Mouse (Mus musculus): ENCODE measurements around the gene Nub1. TPM values are rescaled to one million over a fixed set of nuclear protein-coding genes. Genes with fewer than 3 reads are reported as not detected.

The Nub1 gene
- polyA plus RNA-seq, 1 experiment from 2014 or later, result 36.8 TPM

DNA sequence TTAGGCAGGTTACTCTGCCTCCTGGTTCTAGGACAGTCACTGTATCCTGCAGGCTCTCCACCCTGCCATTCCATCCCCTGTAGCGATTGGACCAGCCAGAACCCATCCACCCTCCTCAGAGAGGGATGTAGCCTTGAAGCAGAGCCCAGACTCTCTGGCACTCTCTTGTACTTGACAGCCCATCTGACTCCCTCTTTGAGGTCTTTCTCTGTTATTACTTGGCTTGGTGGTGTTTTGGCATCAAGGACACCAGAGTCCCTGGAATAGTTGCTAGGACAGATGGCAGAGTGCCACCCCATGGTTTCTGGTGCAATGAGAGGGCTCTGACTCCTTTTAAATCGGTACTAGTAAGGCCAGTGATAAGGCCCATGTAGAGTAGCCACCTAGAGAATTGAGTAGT, 27.9 kb downstream of the Nub1 start:
- no peak overlapping the region for H3K4me2 ChIP-seq
- H3K9me3 ChIP-seq (ENCODE audit: control insufficient read depth, low read length), result no peaks in the 10 kb centered on the region
- WGBS, result 82% methylated on average over 2 of the region's 2 CpGs
- no peaks in the 10 kb centered on the region for H3K4me1 ChIP-seq (ENCODE audit: control insufficient read depth, insufficient read depth, low read length)
- no peak for ATAC-seq (ENCODE audit: low FRiP score)
- H3K27ac ChIP-seq (ENCODE audit: low read depth, low read length), result no peak overlapping the region
- no peaks in the 10 kb centered on the region for H3K27me3 ChIP-seq (ENCODE audit: control insufficient read depth, insufficient read depth, low read length)
- no peak overlapping the region for H3K4me3 ChIP-seq (ENCODE audit: low read depth, low read length)
- peaks cover under 1% of the 10 kb centered on the region; the same call in 1 of the 2 replicates for H3K36me3 ChIP-seq (ENCODE audit: control insufficient read depth, insufficient read depth, low read length)
- DNase-seq (ENCODE audit: low spot score, missing footprints), result peak; percentile 69
- H3K9ac ChIP-seq (ENCODE audit: low read length), result no peak overlapping the region

DNA sequence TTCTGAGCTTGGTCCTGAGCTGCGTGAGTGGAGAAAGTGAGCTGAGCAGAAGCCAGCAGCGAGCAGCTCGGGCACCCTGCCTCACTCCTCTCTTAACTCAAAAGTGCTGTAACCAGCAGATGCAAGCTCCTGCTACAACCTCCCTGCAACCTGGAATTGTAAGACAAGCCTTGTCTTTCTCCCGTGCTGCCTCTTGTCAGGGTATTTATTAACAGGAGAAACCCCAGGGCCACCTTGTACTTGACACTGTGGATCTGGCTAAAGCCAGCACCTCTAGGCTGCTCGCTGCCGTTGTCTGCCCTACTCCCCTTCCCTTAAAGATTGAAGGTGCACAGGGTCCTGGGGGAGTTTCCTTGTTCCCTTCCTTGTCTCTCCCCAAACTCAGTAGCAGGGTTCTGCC, 28.7 kb downstream of the Nub1 start:
- H3K36me3 ChIP-seq (ENCODE audit: control insufficient read depth, insufficient read depth, low read length), result no peaks in the 10 kb centered on the region
- H3K4me2 ChIP-seq, result no peak overlapping the region
- no peaks in the 10 kb centered on the region for H3K9me3 ChIP-seq (ENCODE audit: control insufficient read depth, low read length)
- ATAC-seq (ENCODE audit: low FRiP score) (no peak), DNase-seq (ENCODE audit: low spot score, missing footprints) (no peak)
- no peak overlapping the region for H3K9ac ChIP-seq (ENCODE audit: low read length)
- H3K4me3 ChIP-seq (ENCODE audit: low read depth, low read length), result no peak overlapping the region
- WGBS, result 90% methylated on average over 6 of the region's 6 CpGs
- no peaks in the 10 kb centered on the region for H3K27me3 ChIP-seq (ENCODE audit: control insufficient read depth, insufficient read depth, low read length)
- no peaks in the 10 kb centered on the region for H3K4me1 ChIP-seq (ENCODE audit: control insufficient read depth, insufficient read depth, low read length)
- H3K27ac ChIP-seq (ENCODE audit: low read depth, low read length), result no peak overlapping the region

GRCm38 (mm10) chr5:24718076-24718475, 32.7 kb downstream of the Nub1 start:
- 95% methylated on average over 6 of the region's 6 CpGs for WGBS
- DNase-seq (ENCODE audit: low spot score, missing footprints), result peak; percentile 51
- H3K4me2 ChIP-seq, result no peak overlapping the region

DNA sequence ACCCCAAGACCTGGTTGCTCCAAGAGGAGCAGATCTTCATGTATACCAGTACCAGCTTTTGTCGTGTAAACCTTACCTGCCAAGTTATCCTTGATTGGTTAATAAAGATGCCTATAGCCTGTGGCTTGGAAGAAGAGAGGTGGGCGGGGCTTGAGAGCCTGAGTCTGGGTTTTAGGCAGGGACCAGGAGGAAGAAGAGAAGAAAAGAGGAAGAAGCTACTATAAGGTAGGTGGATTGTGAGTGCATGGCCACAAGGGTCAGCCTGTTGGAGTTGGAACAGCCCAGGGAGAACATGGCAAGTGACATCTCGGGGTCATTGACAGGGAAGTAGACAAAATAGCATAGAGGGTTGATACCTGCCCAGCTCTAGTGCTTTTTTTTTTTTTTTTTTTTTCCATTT, 34.5 kb downstream of the Nub1 start:
- Histone ChIP-seq H3K36me3 (ENCODE audit: control insufficient read depth, insufficient read depth, low read length) (no peaks in the 10 kb centered on the region), H3K4me1 (ENCODE audit: control insufficient read depth, insufficient read depth, low read length) (no peaks in the 10 kb centered on the region; the same call in none of the 2 replicates), H3K9ac (ENCODE audit: low read length) (no peak overlapping the region), H3K4me3 (ENCODE audit: low read depth, low read length) (no peak overlapping the region), H3K4me2 (no peak overlapping the region), H3K27me3 (ENCODE audit: control insufficient read depth, insufficient read depth, low read length) (no peaks in the 10 kb centered on the region), H3K9me3 (ENCODE audit: control insufficient read depth, low read length) (no peaks in the 10 kb centered on the region), H3K27ac (ENCODE audit: low read depth, low read length) (no peak overlapping the region)
- DNase-seq (ENCODE audit: low spot score, missing footprints), result no peak
- 83% methylated on average over 3 of the region's 3 CpGs for WGBS
- ATAC-seq (ENCODE audit: low FRiP score), result no peak

More at GRCm38 (mm10) chr5:24718076-24718475, 32.7 kb downstream of the Nub1 start:
- no peaks in the 10 kb centered on the region for H3K36me3 ChIP-seq (ENCODE audit: control insufficient read depth, insufficient read depth, low read length)
- H3K9me3 ChIP-seq (ENCODE audit: control insufficient read depth, low read length), result no peaks in the 10 kb centered on the region
- H3K4me1 ChIP-seq (ENCODE audit: control insufficient read depth, insufficient read depth, low read length), result no peaks in the 10 kb centered on the region
- H3K9ac ChIP-seq (ENCODE audit: low read length), result no peak overlapping the region
- H3K27me3 ChIP-seq (ENCODE audit: control insufficient read depth, insufficient read depth, low read length), result no peaks in the 10 kb centered on the region
- H3K27ac ChIP-seq (ENCODE audit: low read depth, low read length), result no peak overlapping the region
- H3K4me3 ChIP-seq (ENCODE audit: low read depth, low read length), result no peak overlapping the region
- no peak for ATAC-seq (ENCODE audit: low FRiP score)

DNA sequence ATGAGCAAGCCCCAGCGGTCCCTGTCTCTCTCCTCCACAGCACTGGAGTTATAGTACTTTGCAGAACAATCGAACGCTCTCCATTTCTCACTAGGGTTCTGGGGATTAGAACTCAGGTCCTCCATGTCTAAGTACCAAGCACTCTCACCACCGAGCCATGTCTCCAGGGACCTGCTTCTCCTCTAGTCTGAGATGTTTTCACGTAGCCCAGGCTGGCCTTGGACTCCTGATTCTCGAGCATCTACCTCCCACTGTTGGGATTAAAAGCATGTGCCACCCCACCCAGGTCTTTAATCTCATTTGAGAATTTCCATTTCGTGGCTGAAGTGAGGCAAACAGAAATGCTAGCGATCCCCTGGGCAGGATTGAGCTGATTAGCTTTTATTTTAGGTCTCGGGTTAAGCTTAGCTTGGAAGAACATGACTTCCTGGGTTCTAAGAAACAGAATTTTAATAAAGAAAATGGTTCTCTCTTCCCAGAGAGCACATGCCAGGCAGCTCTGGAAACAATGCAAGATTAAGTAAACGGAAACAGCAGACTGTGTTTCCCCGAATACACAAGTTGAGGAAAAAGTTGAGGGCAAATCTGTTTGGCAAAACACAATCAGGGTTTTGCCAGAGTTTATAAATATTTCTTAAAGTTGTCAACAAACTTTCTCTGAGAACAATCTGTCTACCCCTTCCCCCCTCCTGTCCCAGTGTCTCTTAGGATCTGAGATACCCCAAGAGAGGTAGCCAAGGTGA, 38.4 kb downstream of the Nub1 start:
- Histone ChIP-seq H3K36me3 (ENCODE audit: control insufficient read depth, insufficient read depth, low read length) (no peaks in the 10 kb centered on the region), H3K27ac (ENCODE audit: low read depth, low read length) (no peak overlapping the region), H3K4me1 (ENCODE audit: control insufficient read depth, insufficient read depth, low read length) (no peaks in the 10 kb centered on the region; the same call in none of the 2 replicates), H3K4me3 (ENCODE audit: low read depth, low read length) (no peak overlapping the region), H3K9me3 (ENCODE audit: control insufficient read depth, low read length) (no peaks in the 10 kb centered on the region), H3K4me2 (no peak overlapping the region), H3K27me3 (ENCODE audit: control insufficient read depth, insufficient read depth, low read length) (no peaks in the 10 kb centered on the region; the same call in 1 of the 2 replicates), H3K9ac (ENCODE audit: low read length) (no peak overlapping the region)
- DNase-seq (ENCODE audit: low spot score, missing footprints) (peak; percentile 37), ATAC-seq (ENCODE audit: low FRiP score) (no peak)
- 61% methylated on average over 11 of the region's 11 CpGs for WGBS

DNA sequence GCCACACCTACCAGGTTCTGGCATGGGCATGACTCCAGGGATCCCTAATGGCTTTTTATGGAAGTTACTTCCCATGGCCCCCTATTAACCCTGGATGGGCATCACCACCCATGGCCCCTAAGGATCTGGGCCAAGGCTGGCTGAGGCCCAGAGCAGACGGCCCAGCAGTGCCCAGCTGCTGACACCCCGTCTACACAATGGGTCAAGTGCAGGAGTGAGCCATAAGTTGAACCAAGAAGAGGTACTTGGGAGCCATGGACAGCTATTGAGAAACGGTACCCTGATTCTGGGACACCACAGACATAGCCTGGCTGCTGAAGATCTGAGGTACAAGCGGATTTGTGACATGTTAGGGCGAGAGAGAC, 38.9 kb downstream of the Nub1 start:
- Histone ChIP-seq H3K36me3 (ENCODE audit: control insufficient read depth, insufficient read depth, low read length) (no peaks in the 10 kb centered on the region), H3K9ac (ENCODE audit: low read length) (no peak overlapping the region), H3K27me3 (ENCODE audit: control insufficient read depth, insufficient read depth, low read length) (peaks cover 3% of the 10 kb centered on the region), H3K4me2 (no peak overlapping the region), H3K27ac (ENCODE audit: low read depth, low read length) (0 out of 2 replicates have a peak overlapping the region, but pooled peaks have one; percentile 30), H3K4me1 (ENCODE audit: control insufficient read depth, insufficient read depth, low read length) (no peaks in the 10 kb centered on the region; the same call in none of the 2 replicates), H3K4me3 (ENCODE audit: low read depth, low read length) (no peak overlapping the region), H3K9me3 (ENCODE audit: control insufficient read depth, low read length) (no peaks in the 10 kb centered on the region)
- 82% methylated on average over 5 of the region's 5 CpGs for WGBS
- DNase-seq (ENCODE audit: low spot score, missing footprints), result no peak
- ATAC-seq (ENCODE audit: low FRiP score), result no peak

GRCm38 (mm10) chr5:24724805-24725204, 39.5 kb downstream of the Nub1 start:
- Histone ChIP-seq H3K27ac (ENCODE audit: low read depth, low read length) (peak overlapping the region; percentile 30; the same call in 1 of the 2 replicates), H3K9me3 (ENCODE audit: control insufficient read depth, low read length) (no peaks in the 10 kb centered on the region), H3K4me3 (ENCODE audit: low read depth, low read length) (no peak overlapping the region), H3K9ac (ENCODE audit: low read length) (no peak overlapping the region; the same call in 1 of the 2 replicates), H3K4me2 (no peak overlapping the region), H3K4me1 (ENCODE audit: control insufficient read depth, insufficient read depth, low read length) (peaks cover under 1% of the 10 kb centered on the region), H3K27me3 (ENCODE audit: control insufficient read depth, insufficient read depth, low read length) (peaks cover 9% of the 10 kb centered on the region), H3K36me3 (ENCODE audit: control insufficient read depth, insufficient read depth, low read length) (no peaks in the 10 kb centered on the region)
- ATAC-seq (ENCODE audit: low FRiP score) (peak; percentile 42; the same call in 1 of the 2 replicates), DNase-seq (ENCODE audit: low spot score, missing footprints) (peak; percentile 70)
- 64% methylated on average over 5 of the region's 5 CpGs for WGBS

DNA sequence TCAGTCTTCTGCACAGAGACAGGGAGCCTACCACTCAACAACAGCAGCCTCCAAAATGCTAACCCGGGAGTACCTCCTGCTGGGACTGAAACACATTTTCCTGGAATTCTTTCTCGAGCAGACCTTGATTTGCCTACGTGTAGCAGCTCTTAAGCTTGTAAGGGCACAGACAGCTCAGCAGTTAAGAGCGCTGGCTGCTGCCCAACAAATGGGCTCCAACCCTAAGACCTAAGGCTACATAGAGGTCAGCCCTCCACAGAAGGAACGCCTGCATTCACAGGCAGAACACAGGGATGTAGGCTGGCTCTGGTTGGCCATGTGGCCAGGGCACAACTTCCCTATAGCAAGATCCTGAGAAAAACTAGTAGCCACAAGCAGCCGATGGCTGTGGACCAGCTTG, 40.6 kb downstream of the Nub1 start:
- H3K27ac ChIP-seq (ENCODE audit: low read depth, low read length), result no peak overlapping the region
- DNase-seq (ENCODE audit: low spot score, missing footprints) (peak; percentile 19), ATAC-seq (ENCODE audit: low FRiP score) (no peak)
- H3K4me3 ChIP-seq (ENCODE audit: low read depth, low read length), result no peak overlapping the region
- no peak overlapping the region for H3K9ac ChIP-seq (ENCODE audit: low read length)
- peaks cover 7% of the 10 kb centered on the region for H3K4me1 ChIP-seq (ENCODE audit: control insufficient read depth, insufficient read depth, low read length)
- no peaks in the 10 kb centered on the region for H3K9me3 ChIP-seq (ENCODE audit: control insufficient read depth, low read length)
- no peak overlapping the region for H3K4me2 ChIP-seq
- H3K36me3 ChIP-seq (ENCODE audit: control insufficient read depth, insufficient read depth, low read length), result no peaks in the 10 kb centered on the region
- WGBS, result 76% methylated on average over 6 of the region's 6 CpGs
- peaks cover 20% of the 10 kb centered on the region for H3K27me3 ChIP-seq (ENCODE audit: control insufficient read depth, insufficient read depth, low read length)

DNA sequence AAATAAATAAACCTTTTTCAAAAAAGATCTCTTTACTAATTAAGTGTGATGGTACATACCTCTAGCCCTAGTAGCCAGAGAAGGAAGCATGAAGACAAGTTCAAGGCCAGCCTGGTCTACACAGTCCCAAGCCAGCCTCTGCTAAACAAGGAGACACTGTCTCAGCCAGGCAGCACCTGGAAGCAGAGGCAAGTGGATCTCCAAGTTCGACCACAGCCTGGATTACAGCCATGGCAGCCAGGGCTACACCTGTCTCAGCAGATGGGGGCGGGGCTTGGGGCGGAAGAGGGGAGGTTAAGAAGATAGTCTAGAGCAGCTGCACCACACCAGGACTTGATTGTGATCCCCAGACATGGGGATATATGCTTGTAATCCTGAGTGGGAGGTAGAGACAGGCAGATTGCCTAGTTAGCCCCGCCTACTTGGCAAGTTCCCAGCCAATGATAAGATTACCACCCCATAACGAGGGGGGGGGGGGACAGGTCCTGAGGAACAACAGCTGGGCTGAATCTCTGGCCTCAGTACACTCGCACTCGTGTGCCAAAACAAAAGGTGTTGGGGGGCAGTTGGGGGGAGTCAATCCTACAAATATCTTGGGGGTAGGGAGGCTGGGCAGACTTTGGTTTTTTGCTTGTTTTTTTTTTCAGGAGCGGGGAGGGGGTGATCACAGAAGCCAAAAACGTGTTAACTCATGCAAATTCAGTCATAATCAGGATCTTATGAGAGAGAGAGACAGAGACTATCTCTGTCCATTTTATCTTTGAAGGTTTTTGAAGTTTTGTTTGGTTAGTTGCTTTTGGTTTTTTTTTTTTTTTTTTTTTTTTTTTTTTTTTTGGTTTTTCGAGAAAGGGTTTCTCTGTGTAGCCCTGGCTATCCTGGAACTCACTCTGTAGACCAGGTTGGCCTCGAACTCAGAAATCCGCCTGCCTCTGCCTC, 41.8 kb downstream of the Nub1 start:
- Histone ChIP-seq H3K27ac (ENCODE audit: low read depth, low read length) (no peak overlapping the region), H3K9ac (ENCODE audit: low read length) (no peak overlapping the region), H3K36me3 (ENCODE audit: control insufficient read depth, insufficient read depth, low read length) (no peaks in the 10 kb centered on the region), H3K27me3 (ENCODE audit: control insufficient read depth, insufficient read depth, low read length) (peaks cover 30% of the 10 kb centered on the region), H3K9me3 (ENCODE audit: control insufficient read depth, low read length) (no peaks in the 10 kb centered on the region), H3K4me2 (no peak overlapping the region), H3K4me3 (ENCODE audit: low read depth, low read length) (no peak overlapping the region), H3K4me1 (ENCODE audit: control insufficient read depth, insufficient read depth, low read length) (peaks cover 7% of the 10 kb centered on the region)
- WGBS, result 78% methylated on average over 12 of the region's 12 CpGs
- ATAC-seq (ENCODE audit: low FRiP score), result no peak
- DNase-seq (ENCODE audit: low spot score, missing footprints), result peak; percentile 56
